Mouse (Mus musculus) spleen, postnatal 4 days (tissue): Measurements from ENCODE around the gene Atg5.

ENCODE experiments used
- DNase-seq, 2 experiments: peaks; one replicate each; pipeline ENCODE4 v3.0.0; 2022; ENCODE audit warnings: low spot score in 2 of 2

Gene Atg5

GRCm38 (mm10) chr10:44390286-44390685 lies 122.1 kb downstream of the Atg5 start:
- DNase-seq, result no peak

GRCm38 (mm10) chr10:44391509-44392290 lies 123.5 kb downstream of the Atg5 start:
- no peak for DNase-seq

GRCm38 (mm10) chr10:44392855-44393254 lies 124.7 kb downstream of the Atg5 start:
- no peak for DNase-seq

- DNase-seq, result no peak
These were observed 132.0 kb downstream of the Atg5 start for GRCm38 (mm10) chr10:44400119-44400518.

GRCm38 (mm10) chr10:44400602-44401001 lies 132.4 kb downstream of the Atg5 start:
- DNase-seq, result no peak

- no peak for DNase-seq
These were observed 133.4 kb downstream of the Atg5 start for GRCm38 (mm10) chr10:44401600-44401999.

GRCm38 (mm10) chr10:44403415-44403814 lies 135.3 kb downstream of the Atg5 start:
- DNase-seq, result no peak

- DNase-seq, result no peak
These were observed 140.9 kb downstream of the Atg5 start for GRCm38 (mm10) chr10:44409054-44409453.

- no peak for DNase-seq
These were observed 141.8 kb downstream of the Atg5 start for GRCm38 (mm10) chr10:44409958-44410357.
